Mouse (Mus musculus): Measurements from ENCODE around the gene 2310034G01Rik. TPM values are rescaled to one million over a fixed set of nuclear protein-coding genes. Genes with fewer than 3 reads are reported as not detected.
A peak's percentile ranks its signal among the peaks of the same experiment; 100 is the strongest.

The 2310034G01Rik gene
- polyA plus RNA-seq, 1 experiment from 2014 or later = 1.8 TPM

- Histone ChIP-seq H3K4me2 (ENCODE audit: low read depth, low read length) (no peak overlapping the region), H3K36me3 (ENCODE audit: control insufficient read depth, insufficient read depth, low read length) (no peaks in the 10 kb centered on the region), H3K4me1 (ENCODE audit: control insufficient read depth, insufficient read depth, low read length) (peaks cover 13% of the 10 kb centered on the region), H3K9ac (ENCODE audit: low read length) (no peak overlapping the region), H3K9me3 (replicated peaks; ENCODE audit: control insufficient read depth, low read length) (no peaks in the 10 kb centered on the region), H3K27me3 (ENCODE audit: control insufficient read depth, insufficient read depth, low read length) (no peaks in the 10 kb centered on the region), H3K4me3 (replicated peaks; ENCODE audit: low read length) (no peak overlapping the region), H3K27ac (ENCODE audit: low read length) (no peak overlapping the region)
- no peak for ATAC-seq (ENCODE audit: insufficient read depth, low FRiP score)
- 93% methylated on average over 1 of the region's 1 CpGs for WGBS
These were observed 3.0 kb downstream of the 2310034G01Rik start for GRCm38 (mm10) chr19:46347146-46347545.

GRCm38 (mm10) chr19:46344710-46345419 lies 5.2 kb downstream of the 2310034G01Rik start:
- ATAC-seq (ENCODE audit: insufficient read depth, low FRiP score) = no peak
- Histone ChIP-seq H3K9ac (ENCODE audit: low read length) (no peak overlapping the region), H3K27ac (ENCODE audit: low read length) (no peak overlapping the region), H3K27me3 (ENCODE audit: control insufficient read depth, insufficient read depth, low read length) (no peaks in the 10 kb centered on the region), H3K4me3 (replicated peaks; ENCODE audit: low read length) (no peak overlapping the region), H3K4me2 (ENCODE audit: low read depth, low read length) (no peak overlapping the region), H3K9me3 (replicated peaks; ENCODE audit: control insufficient read depth, low read length) (no peaks in the 10 kb centered on the region), H3K4me1 (ENCODE audit: control insufficient read depth, insufficient read depth, low read length) (peaks cover 12% of the 10 kb centered on the region), H3K36me3 (ENCODE audit: control insufficient read depth, insufficient read depth, low read length) (no peaks in the 10 kb centered on the region)
- 22% methylated on average over 7 of the region's 7 CpGs for WGBS

GRCm38 (mm10) chr19:46339287-46339971 lies 10.7 kb downstream of the 2310034G01Rik start:
- H3K36me3 ChIP-seq (ENCODE audit: control insufficient read depth, insufficient read depth, low read length) = no peaks in the 10 kb centered on the region
- H3K4me3 ChIP-seq (replicated peaks; ENCODE audit: low read length) = no peak overlapping the region
- H3K27me3 ChIP-seq (ENCODE audit: control insufficient read depth, insufficient read depth, low read length) = no peaks in the 10 kb centered on the region
- H3K9me3 ChIP-seq (replicated peaks; ENCODE audit: control insufficient read depth, low read length) = no peaks in the 10 kb centered on the region
- no peak for ATAC-seq (ENCODE audit: insufficient read depth, low FRiP score)
- peaks cover 12% of the 10 kb centered on the region for H3K4me1 ChIP-seq (ENCODE audit: control insufficient read depth, insufficient read depth, low read length)
- peak overlapping the region; percentile 64 for H3K27ac ChIP-seq (ENCODE audit: low read length)
- 69% methylated on average over 7 of the region's 7 CpGs for WGBS
- H3K9ac ChIP-seq (ENCODE audit: low read length) = peak overlapping the region; percentile 62
- H3K4me2 ChIP-seq (ENCODE audit: low read depth, low read length) = no peak overlapping the region

- H3K9ac ChIP-seq (ENCODE audit: low read length) = peak overlapping the region; percentile 62
- H3K4me2 ChIP-seq (ENCODE audit: low read depth, low read length) = peak overlapping the region; percentile 82
- no peaks in the 10 kb centered on the region for H3K9me3 ChIP-seq (replicated peaks; ENCODE audit: control insufficient read depth, low read length)
- H3K4me3 ChIP-seq (replicated peaks; ENCODE audit: low read length) = peak overlapping the region; percentile 67
- H3K27ac ChIP-seq (ENCODE audit: low read length) = peak overlapping the region; percentile 64
- H3K27me3 ChIP-seq (ENCODE audit: control insufficient read depth, insufficient read depth, low read length) = no peaks in the 10 kb centered on the region
- H3K4me1 ChIP-seq (ENCODE audit: control insufficient read depth, insufficient read depth, low read length) = peaks cover 12% of the 10 kb centered on the region
- whole genome bisulfite sequencing = 52% methylated on average over 6 of the region's 6 CpGs
- no peak; the same call in 1 of the 2 replicates for ATAC-seq (ENCODE audit: insufficient read depth, low FRiP score)
- H3K36me3 ChIP-seq (ENCODE audit: control insufficient read depth, insufficient read depth, low read length) = no peaks in the 10 kb centered on the region
These were observed 11.2 kb downstream of the 2310034G01Rik start for GRCm38 (mm10) chr19:46338942-46339286.

GRCm38 (mm10) chr19:46338331-46338936 lies 11.7 kb downstream of the 2310034G01Rik start, which contains the start of gene Cuedc2:
Gene Cuedc2, minus strand, starts transcription at chr19:46338702.
- H3K27ac ChIP-seq (ENCODE audit: low read length) = peak within 1 kb of the TSS; percentile 64

GRCm38 (mm10) chr19:46337719-46338330 lies 12.3 kb downstream of the 2310034G01Rik start:
- Histone ChIP-seq H3K4me2 (ENCODE audit: low read depth, low read length) (peak overlapping the region; percentile 82), H3K9ac (ENCODE audit: low read length) (peak overlapping the region; percentile 78), H3K4me3 (replicated peaks; ENCODE audit: low read length) (peak overlapping the region; percentile 67), H3K4me1 (ENCODE audit: control insufficient read depth, insufficient read depth, low read length) (peaks cover 12% of the 10 kb centered on the region), H3K9me3 (replicated peaks; ENCODE audit: control insufficient read depth, low read length) (no peaks in the 10 kb centered on the region), H3K27ac (ENCODE audit: low read length) (no peak overlapping the region), H3K36me3 (ENCODE audit: control insufficient read depth, insufficient read depth, low read length) (no peaks in the 10 kb centered on the region), H3K27me3 (ENCODE audit: control insufficient read depth, insufficient read depth, low read length) (no peaks in the 10 kb centered on the region)
- WGBS = 33% methylated on average over 15 of the region's 15 CpGs
- ATAC-seq (ENCODE audit: insufficient read depth, low FRiP score) = no peak

More at GRCm38 (mm10) chr19:46338331-46338936, 11.7 kb downstream of the 2310034G01Rik start, which contains the start of gene Cuedc2:
- H3K9me3 ChIP-seq (replicated peaks; ENCODE audit: control insufficient read depth, low read length) = no peaks in the 10 kb centered on the region
- no peaks in the 10 kb centered on the region for H3K27me3 ChIP-seq (ENCODE audit: control insufficient read depth, insufficient read depth, low read length)
- H3K9ac ChIP-seq (ENCODE audit: low read length) = peak within 1 kb of the TSS; percentile 78
- H3K36me3 ChIP-seq (ENCODE audit: control insufficient read depth, insufficient read depth, low read length) = no peaks in the 10 kb centered on the region
- peak; percentile 91 for ATAC-seq (ENCODE audit: insufficient read depth, low FRiP score)
- WGBS = under 1% methylated on average over 31 of the region's 31 CpGs
- peaks cover 12% of the 10 kb centered on the region for H3K4me1 ChIP-seq (ENCODE audit: control insufficient read depth, insufficient read depth, low read length)
- H3K4me2 ChIP-seq (ENCODE audit: low read depth, low read length) = peak within 1 kb of the TSS; percentile 82
- H3K4me3 ChIP-seq (replicated peaks; ENCODE audit: low read length) = peak within 1 kb of the TSS; percentile 67

GRCm38 (mm10) chr19:46333906-46334305 lies 16.2 kb downstream of the 2310034G01Rik start:
- H3K9ac ChIP-seq (ENCODE audit: low read length) = no peak overlapping the region
- H3K27ac ChIP-seq (ENCODE audit: low read length) = no peak overlapping the region
- H3K9me3 ChIP-seq (replicated peaks; ENCODE audit: control insufficient read depth, low read length) = no peaks in the 10 kb centered on the region
- H3K4me3 ChIP-seq (replicated peaks; ENCODE audit: low read length) = no peak overlapping the region
- no peak for ATAC-seq (ENCODE audit: insufficient read depth, low FRiP score)
- no peaks in the 10 kb centered on the region for H3K27me3 ChIP-seq (ENCODE audit: control insufficient read depth, insufficient read depth, low read length)
- no peak overlapping the region for H3K4me2 ChIP-seq (ENCODE audit: low read depth, low read length)
- peaks cover 18% of the 10 kb centered on the region for H3K4me1 ChIP-seq (ENCODE audit: control insufficient read depth, insufficient read depth, low read length)
- 0 out of 2 replicates have a peak, but pooled peaks cover 5% of the 10 kb centered on the region for H3K36me3 ChIP-seq (ENCODE audit: control insufficient read depth, insufficient read depth, low read length)
- WGBS = 81% methylated on average over 3 of the region's 3 CpGs

GRCm38 (mm10) chr19:46332721-46333339 lies 17.3 kb downstream of the 2310034G01Rik start:
- ATAC-seq (ENCODE audit: insufficient read depth, low FRiP score) = no peak
- Histone ChIP-seq H3K4me1 (ENCODE audit: control insufficient read depth, insufficient read depth, low read length) (peaks cover 20% of the 10 kb centered on the region), H3K27me3 (ENCODE audit: control insufficient read depth, insufficient read depth, low read length) (no peaks in the 10 kb centered on the region), H3K4me3 (replicated peaks; ENCODE audit: low read length) (no peak overlapping the region), H3K36me3 (ENCODE audit: control insufficient read depth, insufficient read depth, low read length) (0 out of 2 replicates have a peak, but pooled peaks cover 5% of the 10 kb centered on the region), H3K9me3 (replicated peaks; ENCODE audit: control insufficient read depth, low read length) (no peaks in the 10 kb centered on the region), H3K4me2 (ENCODE audit: low read depth, low read length) (no peak overlapping the region), H3K27ac (ENCODE audit: low read length) (no peak overlapping the region), H3K9ac (ENCODE audit: low read length) (no peak overlapping the region)
- WGBS = 60% methylated on average over 7 of the region's 7 CpGs
